Mouse (Mus musculus) kidney, adult 2 months (tissue): Measurements from ENCODE around the gene Cmtm7.

Experiments
- CTCF ChIP-seq: fragments of 200-500 bp; conservative IDR thresholded peaks from 2 replicates; pipeline ENCODE4 v1.5.1; 2011; ENCODE audit warnings: low read depth, mild to moderate bottlenecking, control low read depth, low read length, moderate library complexity, mixed read lengths; ENCODE audit not compliant: insufficient read depth, insufficient read length
- POLR2A ChIP-seq: fragments of 200-500 bp; IDR thresholded peaks from one replicate; pipeline ENCODE4 v1.6.1; 2011; ENCODE audit warnings: low read depth, low read length, control low read depth

- TF ChIP-seq CTCF (no peak), POLR2A (no peak)
These were observed 12.2 kb upstream of the Cmtm7 start for GRCm38 (mm10) chr9:114793764-114794295.
